Mouse (Mus musculus) kidney, postnatal 0 days (tissue): ENCODE data around the gene Rimkla. TPM values are rescaled to one million over a fixed set of nuclear protein-coding genes. Genes with fewer than 3 reads are reported as not detected.

Experiments used
- ATAC-seq: fragments of 200-750 bp; cut with Nextera tagmentation; replicated peaks from 2 replicates; pipeline ENCODE4 v1.8.0; 2017; ENCODE audit warnings: low read depth, moderate number of reproducible peaks, moderate TSS enrichment, moderate library complexity; ENCODE audit not compliant: low FRiP score
- DNase-seq: peaks from one replicate; pipeline ENCODE4 v3.0.0-alpha.2; 2016; ENCODE audit warnings: low spot score
- H3K27ac ChIP-seq: fragments of 300-500 bp; sonication (generic); 2 replicates; pipeline ENCODE4 v1.5.1; 2014; ENCODE audit warnings: mild to moderate bottlenecking
- H3K27me3 ChIP-seq: fragments of 300-500 bp; sonication (generic); 2 replicates; pipeline ENCODE4 v1.6.1; 2014; ENCODE audit warnings: low read length, mixed read lengths; ENCODE audit not compliant: insufficient read depth
- H3K36me3 ChIP-seq: fragments of 300-500 bp; sonication (generic); 2 replicates; pipeline ENCODE4 v1.6.1; 2014; ENCODE audit warnings: low read length, mixed read lengths; ENCODE audit not compliant: insufficient read depth
- H3K4me1 ChIP-seq: fragments of 300-500 bp; sonication (generic); replicated peaks from 2 replicates; pipeline ENCODE4 v1.6.1; 2014; ENCODE audit warnings: antibody characterized with exemption, low read length, mixed read lengths; ENCODE audit not compliant: insufficient read depth
- H3K4me2 ChIP-seq: fragments of 300-500 bp; sonication (generic); 2 replicates; pipeline ENCODE4 v1.6.1; 2014; ENCODE audit warnings: mild to moderate bottlenecking, low read length, moderate library complexity, mixed read lengths
- H3K4me3 ChIP-seq: fragments of 300-500 bp; sonication (generic); replicated peaks from 2 replicates; pipeline ENCODE4 v1.5.1; 2014; ENCODE audit warnings: low read depth, low read length
- H3K9ac ChIP-seq: fragments of 300-500 bp; sonication (generic); 2 replicates; pipeline ENCODE4 v1.6.1; 2014; ENCODE audit warnings: low read depth, low read length
- H3K9me3 ChIP-seq: fragments of 300-500 bp; sonication (generic); replicated peaks from 2 replicates; pipeline ENCODE4 v1.6.1; 2016; ENCODE audit warnings: low read length, inconsistent platforms, mixed read lengths
- CTCF ChIP-seq: IDR thresholded peaks from 2 replicates; pipeline ENCODE4 v1.5.1; 2016; ENCODE audit warnings: antibody characterized with exemption, low read depth, mild to moderate bottlenecking, moderate library complexity
- WGBS: fragments of 180-500 bp; shearing (Covaris S2); extraction: QIAGEN DNeasy Blood & Tissue Kit; methylation state at CpG from one replicate; pipeline ENCODE4 v1.1.7; 2014; 5-methylcytosine and 5-hydroxymethylcytosine counted together
- polyA plus RNA-seq: library from polyadenylated mRNA; unstranded; fragments of >200 nt; fragmentation: Nextera tagmentation; extraction: Ambion mirVana; gene quantifications from 2 replicates; pipeline ENCODE4 v1.2.1, GENCODE M21; 2015

The Rimkla gene
- polyA plus RNA-seq, 1 experiment from 2014 or later: 1.7 TPM

GRCm38 (mm10) chr4:119462457-119462856 lies 30.0 kb downstream of the Rimkla start:
- TF ChIP-seq CTCF: no peak
- DNase-seq: no peak
- no peaks in the 10 kb centered on the region for H3K9me3 ChIP-seq
- no peak overlapping the region for H3K4me2 ChIP-seq
- H3K36me3 ChIP-seq: no peaks in the 10 kb centered on the region
- 83% methylated on average over 3 of the region's 3 CpGs for WGBS
- H3K27me3 ChIP-seq: no peaks in the 10 kb centered on the region
- peak overlapping the region; percentile 54; the same call in 1 of the 2 replicates for H3K27ac ChIP-seq
- no peaks in the 10 kb centered on the region for H3K4me1 ChIP-seq
- H3K4me3 ChIP-seq: no peak overlapping the region
- H3K9ac ChIP-seq: no peak overlapping the region
- ATAC-seq: no peak

GRCm38 (mm10) chr4:119460728-119461141 lies 31.7 kb downstream of the Rimkla start:
- peak; percentile 75 for DNase-seq
- H3K27ac ChIP-seq: no peak overlapping the region

GRCm38 (mm10) chr4:119460296-119460695 lies 32.1 kb downstream of the Rimkla start:
- no peak overlapping the region for H3K4me3 ChIP-seq
- no peaks in the 10 kb centered on the region for H3K27me3 ChIP-seq
- H3K9ac ChIP-seq: no peak overlapping the region
- WGBS: 66% methylated on average over 5 of the region's 5 CpGs
- ATAC-seq (no peak), DNase-seq (peak; percentile 67)
- H3K4me2 ChIP-seq: no peak overlapping the region
- no peak overlapping the region for H3K27ac ChIP-seq
- no peaks in the 10 kb centered on the region for H3K36me3 ChIP-seq
- no peaks in the 10 kb centered on the region for H3K9me3 ChIP-seq
- TF ChIP-seq CTCF: peak; percentile 70
- no peaks in the 10 kb centered on the region for H3K4me1 ChIP-seq

More at GRCm38 (mm10) chr4:119460728-119461141, 31.7 kb downstream of the Rimkla start:
- H3K4me1 ChIP-seq: no peaks in the 10 kb centered on the region
- no peak overlapping the region for H3K4me3 ChIP-seq
- H3K4me2 ChIP-seq: no peak overlapping the region
- peak; percentile 41; the same call in 1 of the 2 replicates for ATAC-seq
- H3K9me3 ChIP-seq: no peaks in the 10 kb centered on the region
- WGBS: 16% methylated on average over 8 of the region's 8 CpGs
- no peaks in the 10 kb centered on the region for H3K27me3 ChIP-seq
- no peak for TF ChIP-seq CTCF
- no peak overlapping the region for H3K9ac ChIP-seq
- no peaks in the 10 kb centered on the region for H3K36me3 ChIP-seq

- no peaks in the 10 kb centered on the region for H3K27me3 ChIP-seq
- no peaks in the 10 kb centered on the region for H3K36me3 ChIP-seq
- H3K9me3 ChIP-seq: no peaks in the 10 kb centered on the region
- no peak overlapping the region for H3K27ac ChIP-seq
- 28% methylated on average over 6 of the region's 6 CpGs for WGBS
- H3K9ac ChIP-seq: no peak overlapping the region
- DNase-seq (no peak), ATAC-seq (no peak)
- TF ChIP-seq CTCF: no peak
- no peaks in the 10 kb centered on the region for H3K4me1 ChIP-seq
- H3K4me3 ChIP-seq: no peak overlapping the region
- no peak overlapping the region for H3K4me2 ChIP-seq
These were observed 38.9 kb downstream of the Rimkla start for GRCm38 (mm10) chr4:119453533-119453932.

GRCm38 (mm10) chr4:119453128-119453527 lies 39.3 kb downstream of the Rimkla start:
- no peaks in the 10 kb centered on the region for H3K36me3 ChIP-seq
- DNase-seq (no peak), ATAC-seq (no peak)
- no peak overlapping the region for H3K4me2 ChIP-seq
- no peak overlapping the region for H3K27ac ChIP-seq
- WGBS: 71% methylated on average over 5 of the region's 5 CpGs
- no peak overlapping the region for H3K9ac ChIP-seq
- no peaks in the 10 kb centered on the region for H3K27me3 ChIP-seq
- no peak for TF ChIP-seq CTCF
- no peaks in the 10 kb centered on the region for H3K9me3 ChIP-seq
- H3K4me3 ChIP-seq: no peak overlapping the region
- H3K4me1 ChIP-seq: no peaks in the 10 kb centered on the region

GRCm38 (mm10) chr4:119450436-119450835 lies 42.0 kb downstream of the Rimkla start:
- TF ChIP-seq CTCF: no peak
- Histone ChIP-seq H3K4me2 (no peak overlapping the region), H3K27me3 (no peaks in the 10 kb centered on the region), H3K36me3 (no peaks in the 10 kb centered on the region), H3K9me3 (no peaks in the 10 kb centered on the region), H3K27ac (no peak overlapping the region), H3K4me1 (no peaks in the 10 kb centered on the region), H3K4me3 (no peak overlapping the region), H3K9ac (no peak overlapping the region)
- DNase-seq: no peak
- ATAC-seq: no peak
- 52% methylated on average over 7 of the region's 7 CpGs for WGBS

- Histone ChIP-seq H3K27me3 (no peaks in the 10 kb centered on the region), H3K9ac (no peak overlapping the region), H3K4me3 (no peak overlapping the region), H3K27ac (no peak overlapping the region), H3K36me3 (no peaks in the 10 kb centered on the region), H3K4me1 (no peaks in the 10 kb centered on the region), H3K4me2 (no peak overlapping the region), H3K9me3 (no peaks in the 10 kb centered on the region)
- 85% methylated on average over 3 of the region's 3 CpGs for WGBS
- TF ChIP-seq CTCF: no peak
- no peak for ATAC-seq
- DNase-seq: no peak
These were observed 44.6 kb downstream of the Rimkla start for GRCm38 (mm10) chr4:119447786-119448185.
